Mouse (Mus musculus) heart, embryonic 14.5 days (tissue): Measurements from ENCODE around the gene P4ha2. TPM values are rescaled to one million over a fixed set of nuclear protein-coding genes. Genes with fewer than 3 reads are reported as not detected.
A peak's percentile ranks its signal among the peaks of the same experiment; 100 is the strongest.
"Not testable (repeated sequence)": the region's sequence is repeated elsewhere in the genome, so short reads cannot be mapped to it uniquely, and the experiment has no call there.

Experiments used
- ATAC-seq: fragments of 200-750 bp; cut with Nextera tagmentation; 2 replicates; pipeline ENCODE4 v1.8.0; 2017; ENCODE audit warnings: low read depth, moderate TSS enrichment; ENCODE audit not compliant: insufficient number of reproducible peaks, insufficient read depth, low FRiP score
- H3K27ac ChIP-seq, 2 experiments: fragments of 200-500 bp in 1 of 2; fragments of 300-500 bp in 1 of 2; sonication (generic) in 1 of 2; replicated peaks in 1 of 2; 2 replicates each; pipeline ENCODE4 v1.5.1; 2012 to 2014; ENCODE audit warnings: low read depth in 2 of 2, low read length in 2 of 2, control low read depth in 1 of 2, mild to moderate bottlenecking in 1 of 2, mixed read lengths in 1 of 2; ENCODE audit not compliant: control insufficient read depth in 1 of 2, insufficient read depth in 1 of 2
- H3K27me3 ChIP-seq: fragments of 300-500 bp; sonication (generic); 2 replicates; pipeline ENCODE4 v1.6.1; 2014; ENCODE audit warnings: mild to moderate bottlenecking, low read length, control low read depth; ENCODE audit not compliant: control insufficient read depth, insufficient read depth
- H3K36me3 ChIP-seq: fragments of 300-500 bp; sonication (generic); 2 replicates; pipeline ENCODE4 v1.6.1; 2014; ENCODE audit warnings: mild to moderate bottlenecking, control low read depth, low read length, mixed read lengths; ENCODE audit not compliant: control insufficient read depth, insufficient read depth
- H3K4me1 ChIP-seq, 2 experiments: fragments of 200-500 bp in 1 of 2; fragments of 300-500 bp in 1 of 2; sonication (generic) in 1 of 2; 2 replicates each; pipeline ENCODE4 v1.6.1; 2012 to 2014; ENCODE audit warnings: low read length in 2 of 2, control low read depth in 1 of 2, mixed read lengths in 1 of 2; ENCODE audit not compliant: control insufficient read depth in 2 of 2, insufficient read depth in 2 of 2
- H3K4me2 ChIP-seq: fragments of 300-500 bp; sonication (generic); 2 replicates; pipeline ENCODE4 v1.6.1; 2014; ENCODE audit warnings: mild to moderate bottlenecking, low read length
- H3K4me3 ChIP-seq, 2 experiments: fragments of 200-500 bp in 1 of 2; fragments of 300-500 bp in 1 of 2; sonication (generic) in 1 of 2; 2 replicates each; pipeline ENCODE4 v1.5.1; 2012 to 2014; ENCODE audit warnings: low read length in 2 of 2, mild to moderate bottlenecking in 2 of 2, control low read depth in 1 of 2, low read depth in 1 of 2, moderate library complexity in 1 of 2; ENCODE audit not compliant: control insufficient read depth in 1 of 2, insufficient read depth in 1 of 2
- H3K9ac ChIP-seq: fragments of 300-500 bp; sonication (generic); 2 replicates; pipeline ENCODE4 v1.6.1; 2014; ENCODE audit warnings: mild to moderate bottlenecking, low read length
- H3K9me3 ChIP-seq: fragments of 300-500 bp; sonication (generic); 2 replicates; pipeline ENCODE4 v1.6.1; 2016; ENCODE audit warnings: low read length, control low read depth; ENCODE audit not compliant: control insufficient read depth
- WGBS: fragments of 180-500 bp; shearing (Covaris S2); extraction: QIAGEN DNeasy Blood & Tissue Kit; methylation state at CpG from one replicate; pipeline ENCODE4 v1.1.7; 2014; 5-methylcytosine and 5-hydroxymethylcytosine counted together
- polyA plus RNA-seq: library from polyadenylated mRNA; unstranded; fragments of >200 nt; fragmentation: Nextera tagmentation; extraction: Ambion mirVana; gene quantifications from 2 replicates; pipeline ENCODE4 v1.2.1, GENCODE M21; 2014

The P4ha2 gene
- polyA plus RNA-seq, 1 experiment from 2014 or later: 40.6 TPM

DNA sequence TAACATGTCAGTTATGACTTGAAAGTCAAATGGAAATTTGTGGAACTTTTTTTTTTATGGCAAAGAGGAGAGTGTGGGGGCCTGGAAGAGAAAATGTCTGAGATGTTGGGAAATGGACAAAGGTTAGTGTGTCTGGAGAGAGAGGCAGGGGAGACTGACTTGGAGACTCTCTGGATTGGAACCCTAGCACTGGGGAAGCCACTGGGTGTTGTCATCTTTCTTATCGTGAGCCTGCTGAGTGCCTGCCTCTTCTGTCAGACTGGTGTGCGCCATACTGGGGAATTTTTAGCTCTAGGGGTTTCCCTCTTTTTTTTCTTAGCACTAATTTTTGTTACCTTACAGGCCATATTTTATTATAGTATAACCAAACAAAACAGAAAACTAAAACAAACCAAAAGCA, 27.5 kb downstream of the P4ha2 start:
- Histone ChIP-seq H3K4me3 (no peak overlapping the region), H3K4me2 (no peak overlapping the region), H3K4me1 (peaks cover 18 to 26% of the 10 kb centered on the region in 2 experiments), H3K36me3 (peaks cover 54% of the 10 kb centered on the region), H3K27ac (peak overlapping the region in 1 of 2 experiments; percentile 21; a peak in 1 of 4 replicates), H3K9me3 (no peaks in the 10 kb centered on the region), H3K27me3 (no peaks in the 10 kb centered on the region), H3K9ac (no peak overlapping the region)
- 33% methylated on average over 2 of the region's 2 CpGs for WGBS
- ATAC-seq: no peak

GRCm38 (mm10) chr11:54129955-54130354, 30.1 kb downstream of the P4ha2 start:
- no peak overlapping the region for H3K4me2 ChIP-seq
- H3K4me1 ChIP-seq: peaks cover 21% of the 10 kb centered on the region in 2 experiments
- no peak for ATAC-seq
- no peak overlapping the region for H3K9ac ChIP-seq
- no peak overlapping the region for H3K27ac ChIP-seq
- H3K4me3 ChIP-seq: no peak overlapping the region
- H3K36me3 ChIP-seq: peaks cover 39% of the 10 kb centered on the region
- no peaks in the 10 kb centered on the region for H3K9me3 ChIP-seq
- WGBS: 69% methylated on average over 8 of the region's 8 CpGs
- no peaks in the 10 kb centered on the region for H3K27me3 ChIP-seq

DNA sequence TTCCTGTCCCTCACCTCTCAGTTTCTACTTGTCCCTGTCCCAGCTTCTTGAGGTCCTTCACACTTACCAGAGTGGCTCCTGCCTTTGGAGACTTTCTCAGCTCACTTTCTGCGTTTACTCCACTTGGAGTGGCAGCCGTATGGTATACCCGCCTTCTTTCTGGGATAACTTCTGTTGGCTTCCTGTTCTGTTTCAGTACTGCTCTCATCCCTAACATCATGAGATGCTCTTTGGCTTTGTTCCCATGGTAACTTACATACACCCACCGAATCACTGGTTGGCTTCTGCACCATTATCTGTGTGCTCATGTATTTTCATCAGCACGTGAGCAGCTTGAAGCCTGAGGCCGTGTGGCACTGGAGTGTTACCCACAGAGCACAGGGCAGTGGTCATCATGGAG, 30.8 kb downstream of the P4ha2 start:
- no peak overlapping the region for H3K4me3 ChIP-seq
- H3K27me3 ChIP-seq: no peaks in the 10 kb centered on the region
- ATAC-seq: no peak
- no peak overlapping the region for H3K27ac ChIP-seq
- H3K4me1 ChIP-seq: peaks cover 21% of the 10 kb centered on the region in 2 experiments
- H3K4me2 ChIP-seq: no peak overlapping the region
- H3K9ac ChIP-seq: no peak overlapping the region
- H3K36me3 ChIP-seq: peaks cover 32% of the 10 kb centered on the region
- no peaks in the 10 kb centered on the region for H3K9me3 ChIP-seq
- WGBS: 82% methylated on average over 6 of the region's 6 CpGs

DNA sequence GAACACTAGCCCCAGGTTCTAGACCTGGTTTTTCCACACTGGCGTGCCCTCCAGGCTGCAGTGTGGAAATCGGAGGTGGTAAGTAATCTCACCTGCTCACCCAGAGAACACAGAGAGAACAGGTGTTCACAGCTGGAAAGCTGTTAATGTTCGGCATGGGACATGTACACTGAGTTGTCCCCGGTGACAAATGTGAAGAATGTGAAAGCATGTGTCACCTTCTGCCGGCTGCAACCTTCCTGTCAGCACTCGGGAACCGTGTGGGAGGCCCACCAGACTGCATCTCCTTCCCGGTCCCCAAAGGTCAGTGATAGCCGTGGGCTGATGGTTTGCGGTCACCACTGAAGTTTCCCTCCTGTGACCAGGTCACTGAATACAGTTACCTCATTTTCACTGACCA, 32.4 kb downstream of the P4ha2 start:
- H3K27ac ChIP-seq: no peak overlapping the region
- peaks cover 24% of the 10 kb centered on the region for H3K36me3 ChIP-seq
- no peaks in the 10 kb centered on the region for H3K27me3 ChIP-seq
- no peak overlapping the region for H3K4me3 ChIP-seq
- no peak overlapping the region for H3K4me2 ChIP-seq
- no peak overlapping the region for H3K9ac ChIP-seq
- H3K4me1 ChIP-seq: peaks cover 13% of the 10 kb centered on the region in 2 experiments
- peak; percentile 64; the same call in 1 of the 2 replicates for ATAC-seq
- WGBS: 32% methylated on average over 10 of the region's 10 CpGs
- H3K9me3 ChIP-seq: no peaks in the 10 kb centered on the region

- no peak for ATAC-seq
- H3K4me3 ChIP-seq: no peak overlapping the region
- no peak overlapping the region for H3K9ac ChIP-seq
- H3K4me2 ChIP-seq: no peak overlapping the region
- H3K27ac ChIP-seq: no peak overlapping the region
- H3K4me1 ChIP-seq: peaks cover 9 to 11% of the 10 kb centered on the region in 2 experiments; a peak in 3 of 4 replicates
- no peaks in the 10 kb centered on the region for H3K9me3 ChIP-seq
- 73% methylated on average over 6 of the region's 6 CpGs for whole genome bisulfite sequencing
- peaks cover 16% of the 10 kb centered on the region; the same call in 1 of the 2 replicates for H3K36me3 ChIP-seq
- no peaks in the 10 kb centered on the region for H3K27me3 ChIP-seq
Observed at GRCm38 (mm10) chr11:54134905-54135304, 35.0 kb downstream of the P4ha2 start.

GRCm38 (mm10) chr11:54140159-54140558, 40.3 kb downstream of the P4ha2 start:
- not testable (repeated sequence) for H3K36me3 ChIP-seq, H3K9ac ChIP-seq, H3K27ac ChIP-seq, ATAC-seq, H3K4me2 ChIP-seq, H3K9me3 ChIP-seq, H3K4me3 ChIP-seq, H3K4me1 ChIP-seq, H3K27me3 ChIP-seq
- 45% methylated on average over 2 of the region's 2 CpGs for WGBS

DNA sequence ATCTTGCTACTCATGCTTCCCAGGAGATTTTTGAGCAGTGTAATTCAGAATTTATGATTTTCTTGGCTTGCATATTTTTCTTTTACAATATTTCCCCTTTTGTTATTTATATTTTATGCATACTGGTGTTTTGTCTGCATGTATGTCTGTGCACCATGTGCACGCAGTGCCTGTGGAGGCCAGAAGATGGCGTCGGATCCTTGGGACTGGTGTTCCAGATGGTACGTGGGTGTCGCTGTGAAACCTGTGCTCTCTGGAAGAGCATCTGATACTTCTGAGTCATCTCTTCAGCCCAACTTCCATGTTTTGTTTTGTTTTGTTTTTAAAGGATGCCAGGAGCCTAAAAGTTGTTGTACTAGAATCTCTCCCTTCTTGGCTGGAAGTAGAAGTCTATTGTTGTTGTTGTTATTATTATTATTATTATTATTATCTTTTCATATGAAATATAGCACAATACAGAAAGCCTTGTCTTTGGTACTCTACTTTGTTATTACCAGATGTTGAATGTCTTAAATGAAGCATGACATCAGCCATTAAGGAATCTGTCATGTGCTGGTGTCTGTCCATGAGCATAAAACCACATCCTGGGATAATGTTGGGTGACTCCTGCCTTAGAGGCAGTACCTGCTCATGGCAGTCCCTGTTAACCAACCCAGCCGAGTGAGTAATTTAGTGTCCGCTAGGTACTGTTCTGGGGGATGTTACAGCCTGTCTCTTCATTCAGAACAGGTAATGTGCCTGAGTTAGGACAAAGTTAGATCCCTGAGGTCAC, 41.5 kb downstream of the P4ha2 start:
- H3K27me3 ChIP-seq: no peaks in the 10 kb centered on the region
- H3K4me2 ChIP-seq: no peak overlapping the region
- H3K36me3 ChIP-seq: no peaks in the 10 kb centered on the region
- ATAC-seq: no peak
- no peaks in the 10 kb centered on the region for H3K4me1 ChIP-seq
- no peaks in the 10 kb centered on the region for H3K9me3 ChIP-seq
- WGBS: 83% methylated on average over 7 of the region's 7 CpGs
- H3K9ac ChIP-seq: no peak overlapping the region
- H3K27ac ChIP-seq: no peak overlapping the region
- no peak overlapping the region for H3K4me3 ChIP-seq

GRCm38 (mm10) chr11:54144886-54145285, 45.0 kb downstream of the P4ha2 start:
- WGBS: 17% methylated on average over 3 of the region's 3 CpGs
- ATAC-seq: no peak

More at GRCm38 (mm10) chr11:54144886-54145285, 45.0 kb downstream of the P4ha2 start:
- Histone ChIP-seq H3K9me3 (no peaks in the 10 kb centered on the region), H3K9ac (no peak overlapping the region), H3K27me3 (no peaks in the 10 kb centered on the region), H3K36me3 (no peaks in the 10 kb centered on the region), H3K4me2 (no peak overlapping the region), H3K4me3 (no peak overlapping the region), H3K27ac (no peak overlapping the region), H3K4me1 (no peaks in the 10 kb centered on the region)
